Mouse (Mus musculus) heart, postnatal 25 days (tissue): Measurements from ENCODE around the gene Nck2. TPM values are rescaled to one million over a fixed set of nuclear protein-coding genes. Genes with fewer than 3 reads are reported as not detected.

Experiments used
- DNase-seq: peaks from one replicate; pipeline ENCODE4 v3.0.0; 2022; ENCODE audit warnings: low spot score
- intact Hi-C: fragments of 180-260 bp; cut with DNase I; formaldehyde crosslinking; loops from one replicate; pipeline ENCODE4 v1.15.1; 2025
- total RNA-seq, 2 experiments: library from RNA; stranded (reverse); gene quantifications; 2 replicates each; pipeline ENCODE4 v1.2.3; 2021

The Nck2 gene
- total RNA-seq, 2 experiments from 2014 or later: 14.3 to 15.4 TPM

DNA sequence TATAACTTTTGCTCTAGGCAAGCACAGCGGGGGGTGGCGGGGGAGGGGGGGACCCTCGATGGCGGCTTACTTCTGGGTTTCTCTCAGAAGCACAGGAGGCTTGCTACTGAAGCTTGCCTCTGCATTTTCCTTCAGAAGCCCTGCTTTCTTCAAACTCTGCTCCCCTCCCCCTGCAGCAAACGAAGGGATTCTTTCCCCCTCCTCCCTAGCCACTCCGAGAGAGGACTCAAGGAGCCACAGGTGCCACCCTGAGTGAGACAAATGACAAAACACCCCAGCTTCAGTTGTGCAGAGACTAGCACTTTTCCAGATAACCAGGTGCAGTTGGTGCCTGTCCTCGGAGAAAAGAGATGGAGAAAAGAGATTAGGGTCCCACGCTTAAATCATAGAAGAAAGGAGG is 156.7 kb downstream of the Nck2 start:
- DNase-seq: no peak
- intact Hi-C loops: no loop called here

DNA sequence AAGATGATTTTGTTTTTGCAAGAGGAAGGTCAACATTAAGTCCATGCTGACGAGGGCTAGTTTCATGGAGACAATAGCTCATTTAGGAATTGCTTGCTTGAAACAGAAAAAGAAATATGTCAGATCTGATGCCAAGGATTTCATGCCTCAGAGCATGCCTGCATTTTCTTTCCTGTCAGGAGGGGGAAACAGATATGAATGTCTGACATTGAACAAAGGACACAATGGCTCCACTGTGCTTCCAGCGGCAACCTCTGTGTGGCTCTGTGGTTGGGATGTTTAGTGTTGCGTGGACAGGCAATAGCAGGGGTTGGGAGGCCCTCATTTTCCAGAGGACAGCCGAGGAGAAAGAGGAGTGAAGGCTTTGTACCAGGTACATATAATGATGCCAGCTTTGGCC is 171.6 kb downstream of the Nck2 start:
- intact Hi-C loops: no loop called here
- DNase-seq: no peak

Other genes starting within 250 kb of the Nck2 start
- gene Fhl2, start 247.6 kb upstream of the Nck2 start, total RNA-seq: 1,000 to 10,000 TPM; 2,139 to 2,275 TPM